Mouse (Mus musculus): ENCODE measurements at regions not wholly inside any gene's neighbourhood (a gene's known extent, or its start where the extent isn't known, plus 50 kb on each side); places are given as distances from the start of the nearest gene placed in this dataset.

GRCm38 (mm10) chr11:44204384-44204783, 195.5 kb upstream of the Il12b start:
- Histone ChIP-seq H3K4me3 (replicated peaks) (no peak overlapping the region), H3K36me3 (no peaks in the 10 kb centered on the region), H3K9ac (no peak overlapping the region), H3K4me2 (no peak overlapping the region), H3K27ac (no peak overlapping the region), H3K27me3 (replicated peaks) (no peaks in the 10 kb centered on the region), H3K4me1 (no peaks in the 10 kb centered on the region), H3K9me3 (no peaks in the 10 kb centered on the region)
- no peak for ATAC-seq (ENCODE audit: insufficient read depth, low FRiP score, low read depth)
- 61% methylated on average over 3 of the region's 3 CpGs for WGBS

- no peak overlapping the region for H3K9ac ChIP-seq
- no peak overlapping the region for H3K27ac ChIP-seq
- no peaks in the 10 kb centered on the region for H3K36me3 ChIP-seq
- H3K4me3 ChIP-seq (replicated peaks), result no peak overlapping the region
- H3K4me2 ChIP-seq, result no peak overlapping the region
- no peak for ATAC-seq (ENCODE audit: insufficient read depth, low FRiP score, low read depth)
- H3K27me3 ChIP-seq (replicated peaks), result no peaks in the 10 kb centered on the region
- 77% methylated on average over 4 of the region's 4 CpGs for WGBS
- no peaks in the 10 kb centered on the region for H3K4me1 ChIP-seq
- no peaks in the 10 kb centered on the region for H3K9me3 ChIP-seq
Measured at GRCm38 (mm10) chr11:44206866-44207265, 193.0 kb upstream of the Il12b start.

- Histone ChIP-seq H3K27me3 (replicated peaks) (no peaks in the 10 kb centered on the region), H3K4me2 (no peak overlapping the region), H3K4me3 (replicated peaks) (no peak overlapping the region), H3K9ac (no peak overlapping the region), H3K9me3 (no peaks in the 10 kb centered on the region), H3K4me1 (no peaks in the 10 kb centered on the region), H3K27ac (peak overlapping the region; percentile 40; the same call in 1 of the 2 replicates), H3K36me3 (no peaks in the 10 kb centered on the region)
- 35% methylated on average over 9 of the region's 9 CpGs for WGBS
- ATAC-seq (ENCODE audit: insufficient read depth, low FRiP score, low read depth), result no peak
Measured at GRCm38 (mm10) chr11:44211871-44212441, 187.9 kb upstream of the Il12b start.

GRCm38 (mm10) chr11:44214095-44214494, 185.8 kb upstream of the Il12b start:
- H3K9ac ChIP-seq, result no peak overlapping the region
- H3K4me1 ChIP-seq, result no peaks in the 10 kb centered on the region
- no peak overlapping the region for H3K4me2 ChIP-seq
- no peaks in the 10 kb centered on the region for H3K9me3 ChIP-seq
- no peak for ATAC-seq (ENCODE audit: insufficient read depth, low FRiP score, low read depth)
- H3K4me3 ChIP-seq (replicated peaks), result no peak overlapping the region
- no peaks in the 10 kb centered on the region for H3K36me3 ChIP-seq
- H3K27ac ChIP-seq, result no peak overlapping the region
- H3K27me3 ChIP-seq (replicated peaks), result no peaks in the 10 kb centered on the region

GRCm38 (mm10) chr11:44216346-44216745, 183.5 kb upstream of the Il12b start:
- Histone ChIP-seq H3K9ac (no peak overlapping the region), H3K36me3 (no peaks in the 10 kb centered on the region), H3K9me3 (no peaks in the 10 kb centered on the region), H3K27ac (no peak overlapping the region), H3K4me2 (no peak overlapping the region), H3K4me3 (replicated peaks) (no peak overlapping the region), H3K27me3 (replicated peaks) (no peaks in the 10 kb centered on the region), H3K4me1 (no peaks in the 10 kb centered on the region)
- WGBS, result 82% methylated on average over 3 of the region's 3 CpGs
- no peak for ATAC-seq (ENCODE audit: insufficient read depth, low FRiP score, low read depth)

GRCm38 (mm10) chr11:44219971-44220370, 179.9 kb upstream of the Il12b start:
- Histone ChIP-seq H3K9ac (no peak overlapping the region), H3K27ac (no peak overlapping the region), H3K4me2 (no peak overlapping the region), H3K36me3 (no peaks in the 10 kb centered on the region), H3K27me3 (replicated peaks) (no peaks in the 10 kb centered on the region), H3K4me3 (replicated peaks) (no peak overlapping the region), H3K4me1 (no peaks in the 10 kb centered on the region), H3K9me3 (no peaks in the 10 kb centered on the region)
- WGBS, result 29% methylated on average over 3 of the region's 3 CpGs
- no peak for ATAC-seq (ENCODE audit: insufficient read depth, low FRiP score, low read depth)

- no peak overlapping the region for H3K27ac ChIP-seq
- no peaks in the 10 kb centered on the region for H3K27me3 ChIP-seq (replicated peaks)
- H3K4me1 ChIP-seq, result no peaks in the 10 kb centered on the region
- H3K4me3 ChIP-seq (replicated peaks), result no peak overlapping the region
- no peaks in the 10 kb centered on the region for H3K9me3 ChIP-seq
- no peak overlapping the region for H3K4me2 ChIP-seq
- H3K9ac ChIP-seq, result no peak overlapping the region
- ATAC-seq (ENCODE audit: insufficient read depth, low FRiP score, low read depth), result no peak
- H3K36me3 ChIP-seq, result no peaks in the 10 kb centered on the region
- WGBS, result 86% methylated on average over 5 of the region's 5 CpGs
Measured at GRCm38 (mm10) chr11:44229996-44230395, 169.9 kb upstream of the Il12b start.

- no peak for ATAC-seq (ENCODE audit: insufficient read depth, low FRiP score, low read depth)
- no peaks in the 10 kb centered on the region for H3K27me3 ChIP-seq (replicated peaks)
- no peak overlapping the region for H3K4me3 ChIP-seq (replicated peaks)
- no peaks in the 10 kb centered on the region for H3K36me3 ChIP-seq
- no peak overlapping the region for H3K27ac ChIP-seq
- H3K9me3 ChIP-seq, result no peaks in the 10 kb centered on the region
- no peak overlapping the region for H3K9ac ChIP-seq
- no peak overlapping the region for H3K4me2 ChIP-seq
- no peaks in the 10 kb centered on the region for H3K4me1 ChIP-seq
Measured at GRCm38 (mm10) chr11:44235456-44235855, 164.4 kb upstream of the Il12b start.

GRCm38 (mm10) chr11:44238051-44238450, 161.8 kb upstream of the Il12b start:
- no peak overlapping the region for H3K9ac ChIP-seq
- H3K9me3 ChIP-seq, result no peaks in the 10 kb centered on the region
- H3K4me2 ChIP-seq, result no peak overlapping the region
- H3K4me3 ChIP-seq (replicated peaks), result no peak overlapping the region
- H3K27ac ChIP-seq, result no peak overlapping the region
- WGBS, result 85% methylated on average over 4 of the region's 4 CpGs
- H3K36me3 ChIP-seq, result no peaks in the 10 kb centered on the region
- no peaks in the 10 kb centered on the region for H3K27me3 ChIP-seq (replicated peaks)
- H3K4me1 ChIP-seq, result no peaks in the 10 kb centered on the region
- ATAC-seq (ENCODE audit: insufficient read depth, low FRiP score, low read depth), result no peak

GRCm38 (mm10) chr11:44238598-44238997, 161.3 kb upstream of the Il12b start:
- WGBS, result 78% methylated on average over 8 of the region's 8 CpGs
- ATAC-seq (ENCODE audit: insufficient read depth, low FRiP score, low read depth), result no peak
- H3K4me2 ChIP-seq, result no peak overlapping the region
- H3K27ac ChIP-seq, result no peak overlapping the region
- no peak overlapping the region for H3K9ac ChIP-seq
- no peaks in the 10 kb centered on the region for H3K4me1 ChIP-seq
- H3K9me3 ChIP-seq, result no peaks in the 10 kb centered on the region
- H3K4me3 ChIP-seq (replicated peaks), result no peak overlapping the region
- H3K36me3 ChIP-seq, result no peaks in the 10 kb centered on the region
- no peaks in the 10 kb centered on the region for H3K27me3 ChIP-seq (replicated peaks)

- Histone ChIP-seq H3K27me3 (replicated peaks) (no peaks in the 10 kb centered on the region), H3K9ac (no peak overlapping the region), H3K4me1 (no peaks in the 10 kb centered on the region), H3K4me3 (replicated peaks) (no peak overlapping the region), H3K27ac (no peak overlapping the region), H3K4me2 (no peak overlapping the region), H3K36me3 (no peaks in the 10 kb centered on the region), H3K9me3 (no peaks in the 10 kb centered on the region)
- 47% methylated on average over 2 of the region's 2 CpGs for WGBS
- no peak for ATAC-seq (ENCODE audit: insufficient read depth, low FRiP score, low read depth)
Measured at GRCm38 (mm10) chr11:44243184-44243583, 156.7 kb upstream of the Il12b start.

- Histone ChIP-seq H3K4me1 (no peaks in the 10 kb centered on the region), H3K27ac (no peak overlapping the region), H3K4me3 (replicated peaks) (no peak overlapping the region), H3K27me3 (replicated peaks) (no peaks in the 10 kb centered on the region), H3K36me3 (no peaks in the 10 kb centered on the region), H3K9ac (no peak overlapping the region), H3K9me3 (no peaks in the 10 kb centered on the region), H3K4me2 (no peak overlapping the region)
- no peak for ATAC-seq (ENCODE audit: insufficient read depth, low FRiP score, low read depth)
- WGBS, result 93% methylated on average over 5 of the region's 5 CpGs
Measured at GRCm38 (mm10) chr11:44251821-44252220, 148.0 kb upstream of the Il12b start.

- H3K4me3 ChIP-seq (replicated peaks), result no peak overlapping the region
- H3K4me2 ChIP-seq, result no peak overlapping the region
- no peak for ATAC-seq (ENCODE audit: insufficient read depth, low FRiP score, low read depth)
- no peaks in the 10 kb centered on the region for H3K27me3 ChIP-seq (replicated peaks)
- no peaks in the 10 kb centered on the region for H3K36me3 ChIP-seq
- no peaks in the 10 kb centered on the region for H3K4me1 ChIP-seq
- H3K9ac ChIP-seq, result no peak overlapping the region
- H3K9me3 ChIP-seq, result no peaks in the 10 kb centered on the region
- no peak overlapping the region for H3K27ac ChIP-seq
- 83% methylated on average over 10 of the region's 10 CpGs for WGBS
Measured at GRCm38 (mm10) chr11:44260376-44261111, 139.3 kb upstream of the Il12b start.

Measured in stomach, embryonic 15.5 days (tissue).